Mouse (Mus musculus): ENCODE measurements around the gene A2ml1. TPM values are rescaled to one million over a fixed set of nuclear protein-coding genes. Genes with fewer than 3 reads are reported as not detected.

The A2ml1 gene
- polyA plus RNA-seq, 1 experiment from 2014 or later = 3.5 TPM

GRCm38 (mm10) chr6:128505676-128506236, 75.7 kb downstream of the A2ml1 start:
- 89% methylated on average over 2 of the region's 2 CpGs for WGBS
- Histone ChIP-seq H3K27me3 (ENCODE audit: control insufficient read depth, insufficient read depth, low read depth, low read length) (no peaks in the 10 kb centered on the region), H3K4me2 (ENCODE audit: low read length) (no peak overlapping the region)

DNA sequence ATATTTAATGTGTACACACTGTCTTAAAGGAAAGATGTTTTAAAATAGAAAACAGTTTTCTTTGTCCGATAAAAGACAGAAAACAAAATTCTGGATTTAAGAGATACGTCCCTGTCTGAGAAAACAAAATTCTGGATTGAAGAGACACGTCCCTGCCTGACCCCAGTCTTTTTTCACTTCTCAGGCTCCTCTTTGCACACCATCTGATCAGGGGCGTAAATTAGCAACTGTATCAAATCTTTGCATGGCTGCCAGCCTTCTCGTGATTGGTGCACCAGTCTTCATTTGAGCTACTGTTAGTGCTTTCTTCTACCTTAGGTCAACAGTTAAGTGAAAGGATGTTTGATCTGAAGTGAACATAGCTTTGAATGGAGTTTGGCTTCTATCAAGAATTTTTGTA, 76.7 kb downstream of the A2ml1 start:
- Histone ChIP-seq H3K27me3 (ENCODE audit: control insufficient read depth, insufficient read depth, low read depth, low read length) (no peaks in the 10 kb centered on the region), H3K4me3 (ENCODE audit: low read depth, low read length) (no peak overlapping the region), H3K9ac (ENCODE audit: low read depth, low read length) (no peak overlapping the region), H3K27ac (ENCODE audit: low read length) (no peak overlapping the region), H3K4me2 (ENCODE audit: low read length) (no peak overlapping the region), H3K4me1 (ENCODE audit: control insufficient read depth, insufficient read depth, low read length) (no peaks in the 10 kb centered on the region), H3K36me3 (ENCODE audit: control insufficient read depth, insufficient read depth, low read length) (no peaks in the 10 kb centered on the region), H3K9me3 (replicated peaks; ENCODE audit: control insufficient read depth, low read length, poor library complexity, severe bottlenecking) (no peaks in the 10 kb centered on the region)
- no peak for ATAC-seq
- WGBS = 73% methylated on average over 5 of the region's 5 CpGs

More at GRCm38 (mm10) chr6:128505676-128506236, 75.7 kb downstream of the A2ml1 start:
- no peak for ATAC-seq
- H3K9me3 ChIP-seq (replicated peaks; ENCODE audit: control insufficient read depth, low read length, poor library complexity, severe bottlenecking) = no peaks in the 10 kb centered on the region
- no peak overlapping the region for H3K27ac ChIP-seq (ENCODE audit: low read length)
- no peak overlapping the region for H3K9ac ChIP-seq (ENCODE audit: low read depth, low read length)
- H3K4me3 ChIP-seq (ENCODE audit: low read depth, low read length) = no peak overlapping the region
- H3K4me1 ChIP-seq (ENCODE audit: control insufficient read depth, insufficient read depth, low read length) = no peaks in the 10 kb centered on the region
- H3K36me3 ChIP-seq (ENCODE audit: control insufficient read depth, insufficient read depth, low read length) = no peaks in the 10 kb centered on the region

- no peaks in the 10 kb centered on the region for H3K4me1 ChIP-seq (ENCODE audit: control insufficient read depth, insufficient read depth, low read length)
- no peaks in the 10 kb centered on the region for H3K9me3 ChIP-seq (replicated peaks; ENCODE audit: control insufficient read depth, low read length, poor library complexity, severe bottlenecking)
- H3K4me2 ChIP-seq (ENCODE audit: low read length) = no peak overlapping the region
- no peak for ATAC-seq
- no peak overlapping the region for H3K9ac ChIP-seq (ENCODE audit: low read depth, low read length)
- H3K36me3 ChIP-seq (ENCODE audit: control insufficient read depth, insufficient read depth, low read length) = no peaks in the 10 kb centered on the region
- 65% methylated on average over 1 of the region's 1 CpGs for WGBS
- no peak overlapping the region for H3K4me3 ChIP-seq (ENCODE audit: low read depth, low read length)
- H3K27me3 ChIP-seq (ENCODE audit: control insufficient read depth, insufficient read depth, low read depth, low read length) = no peaks in the 10 kb centered on the region
- no peak overlapping the region for H3K27ac ChIP-seq (ENCODE audit: low read length)
These were observed 86.1 kb downstream of the A2ml1 start for GRCm38 (mm10) chr6:128495346-128495745.

- no peak overlapping the region for H3K4me2 ChIP-seq (ENCODE audit: low read length)
- WGBS = 69% methylated on average over 15 of the region's 15 CpGs
- no peak for ATAC-seq
- H3K36me3 ChIP-seq (ENCODE audit: control insufficient read depth, insufficient read depth, low read length) = no peaks in the 10 kb centered on the region
- no peak overlapping the region for H3K27ac ChIP-seq (ENCODE audit: low read length)
- no peaks in the 10 kb centered on the region for H3K27me3 ChIP-seq (ENCODE audit: control insufficient read depth, insufficient read depth, low read depth, low read length)
- H3K4me1 ChIP-seq (ENCODE audit: control insufficient read depth, insufficient read depth, low read length) = no peaks in the 10 kb centered on the region
- no peak overlapping the region for H3K4me3 ChIP-seq (ENCODE audit: low read depth, low read length)
- no peak overlapping the region for H3K9ac ChIP-seq (ENCODE audit: low read depth, low read length)
- H3K9me3 ChIP-seq (replicated peaks; ENCODE audit: control insufficient read depth, low read length, poor library complexity, severe bottlenecking) = no peaks in the 10 kb centered on the region
These were observed 86.6 kb downstream of the A2ml1 start for GRCm38 (mm10) chr6:128494646-128495331.

GRCm38 (mm10) chr6:128491916-128492315, 89.5 kb downstream of the A2ml1 start:
- Histone ChIP-seq H3K36me3 (ENCODE audit: control insufficient read depth, insufficient read depth, low read length) (no peaks in the 10 kb centered on the region), H3K9me3 (replicated peaks; ENCODE audit: control insufficient read depth, low read length, poor library complexity, severe bottlenecking) (no peaks in the 10 kb centered on the region), H3K27me3 (ENCODE audit: control insufficient read depth, insufficient read depth, low read depth, low read length) (no peaks in the 10 kb centered on the region), H3K27ac (ENCODE audit: low read length) (no peak overlapping the region), H3K4me2 (ENCODE audit: low read length) (no peak overlapping the region), H3K9ac (ENCODE audit: low read depth, low read length) (no peak overlapping the region), H3K4me3 (ENCODE audit: low read depth, low read length) (no peak overlapping the region), H3K4me1 (ENCODE audit: control insufficient read depth, insufficient read depth, low read length) (no peaks in the 10 kb centered on the region)
- ATAC-seq = no peak
- WGBS = 85% methylated on average over 4 of the region's 4 CpGs

GRCm38 (mm10) chr6:128490141-128490540, 91.3 kb downstream of the A2ml1 start:
- Histone ChIP-seq H3K4me2 (ENCODE audit: low read length) (no peak overlapping the region), H3K27ac (ENCODE audit: low read length) (no peak overlapping the region), H3K36me3 (ENCODE audit: control insufficient read depth, insufficient read depth, low read length) (no peaks in the 10 kb centered on the region), H3K27me3 (ENCODE audit: control insufficient read depth, insufficient read depth, low read depth, low read length) (no peaks in the 10 kb centered on the region), H3K4me1 (ENCODE audit: control insufficient read depth, insufficient read depth, low read length) (no peaks in the 10 kb centered on the region), H3K9ac (ENCODE audit: low read depth, low read length) (no peak overlapping the region), H3K9me3 (replicated peaks; ENCODE audit: control insufficient read depth, low read length, poor library complexity, severe bottlenecking) (no peaks in the 10 kb centered on the region), H3K4me3 (ENCODE audit: low read depth, low read length) (no peak overlapping the region)
- no peak for ATAC-seq
- 97% methylated on average over 10 of the region's 10 CpGs for WGBS

Other genes starting within 250 kb of the A2ml1 start
- gene Tulp3, start 225.8 kb downstream of the A2ml1 start, polyA plus RNA-seq (2015; fragmentation: Nextera tagmentation; extraction: Ambion mirVana) = 16.1 and 16.6 TPM in 2 replicates
- 77.0 and 84.1 TPM in 2 replicates for gene Rhno1, start 218.7 kb downstream of the A2ml1 start, polyA plus RNA-seq (2015; fragmentation: Nextera tagmentation; extraction: Ambion mirVana)
- 4.8 and 5.4 TPM in 2 replicates for gene Foxm1, start 218.6 kb downstream of the A2ml1 start, polyA plus RNA-seq (2015; fragmentation: Nextera tagmentation; extraction: Ambion mirVana)
- 0.70 and 0.83 TPM in 2 replicates for gene Tex52, start 206.2 kb downstream of the A2ml1 start, polyA plus RNA-seq (2015; fragmentation: Nextera tagmentation; extraction: Ambion mirVana)
- gene Gm44596, start 206.1 kb downstream of the A2ml1 start, polyA plus RNA-seq (2015; fragmentation: Nextera tagmentation; extraction: Ambion mirVana) = not detected in 2 replicates
- 10.7 and 13.6 TPM in 2 replicates for gene Nrip2, start 182.3 kb downstream of the A2ml1 start, polyA plus RNA-seq (2015; fragmentation: Nextera tagmentation; extraction: Ambion mirVana)
- gene Itfg2, start 156.7 kb downstream of the A2ml1 start, polyA plus RNA-seq (2015; fragmentation: Nextera tagmentation; extraction: Ambion mirVana) = 46.4 and 48.8 TPM in 2 replicates
- 357 and 394 TPM in 2 replicates for gene Fkbp4, start 142.9 kb downstream of the A2ml1 start, polyA plus RNA-seq (2015; fragmentation: Nextera tagmentation; extraction: Ambion mirVana)
- gene Pzp, start 54.9 kb downstream of the A2ml1 start, polyA plus RNA-seq (2015; fragmentation: Nextera tagmentation; extraction: Ambion mirVana) = not detected in 2 replicates
- not detected in 2 replicates for gene Klrb1a, start 41.9 kb upstream of the A2ml1 start, polyA plus RNA-seq (2015; fragmentation: Nextera tagmentation; extraction: Ambion mirVana)
- gene Clec2h, start 80.8 kb upstream of the A2ml1 start, polyA plus RNA-seq (2015; fragmentation: Nextera tagmentation; extraction: Ambion mirVana) = not detected in 2 replicates
- 0.90 and 1.3 TPM in 2 replicates for gene Klrb1, start 141.5 kb upstream of the A2ml1 start, polyA plus RNA-seq (2015; fragmentation: Nextera tagmentation; extraction: Ambion mirVana)
- gene Klrb1c, start 207.6 kb upstream of the A2ml1 start, polyA plus RNA-seq (2015; fragmentation: Nextera tagmentation; extraction: Ambion mirVana) = not detected in 2 replicates
- not detected in 2 replicates for gene Gm44511, start 244.7 kb upstream of the A2ml1 start, polyA plus RNA-seq (2015; fragmentation: Nextera tagmentation; extraction: Ambion mirVana)
- not detected in 2 replicates for gene Klrb1b, start 244.7 kb upstream of the A2ml1 start, polyA plus RNA-seq (2015; fragmentation: Nextera tagmentation; extraction: Ambion mirVana)